Mouse (Mus musculus): ENCODE results near the gene Ufsp1. TPM values are rescaled to one million over a fixed set of nuclear protein-coding genes. Genes with fewer than 3 reads are reported as not detected.
A peak's percentile ranks its signal among the peaks of the same experiment; 100 is the strongest.

The Ufsp1 gene
- polyA plus RNA-seq, 1 experiment from 2014 or later: 7.6 TPM

- no peaks in the 10 kb centered on the region for H3K27me3 ChIP-seq (ENCODE audit: control insufficient read depth, insufficient read depth, low read length)
- WGBS: 13% methylated on average over 30 of the region's 30 CpGs
- peak within 1 kb of the TSS; percentile 81 for H3K9ac ChIP-seq (ENCODE audit: low read length)
- H3K4me3 ChIP-seq (ENCODE audit: low read depth, low read length): peak within 1 kb of the TSS; percentile 71
- no peaks in the 10 kb centered on the region for H3K9me3 ChIP-seq (ENCODE audit: control insufficient read depth, low read length)
- DNase-seq (ENCODE audit: low spot score) (peak; percentile 98), ATAC-seq (ENCODE audit: insufficient number of reproducible peaks, low FRiP score, low TSS enrichment, low read depth) (peak; percentile 93)
- H3K4me2 ChIP-seq (ENCODE audit: low read depth, severe bottlenecking): peak within 1 kb of the TSS; percentile 92
- peak within 1 kb of the TSS; percentile 90 for H3K27ac ChIP-seq (replicated peaks; ENCODE audit: low read depth, low read length)
- H3K4me1 ChIP-seq (ENCODE audit: control insufficient read depth, insufficient read depth, low read length): peaks cover 27% of the 10 kb centered on the region
- H3K36me3 ChIP-seq (ENCODE audit: control insufficient read depth, insufficient read depth, low read length): peaks cover 10% of the 10 kb centered on the region; the same call in 1 of the 2 replicates
Measured at GRCm38 (mm10) chr5:137314193-137315083, 20.0 kb downstream of the Ufsp1 start, which contains the start of gene Trip6. Trip6 (minus strand) TSS chr5:137314404.

GRCm38 (mm10) chr5:137315084-137315903, 20.9 kb downstream of the Ufsp1 start:
- Histone ChIP-seq H3K9me3 (ENCODE audit: control insufficient read depth, low read length) (no peaks in the 10 kb centered on the region), H3K4me3 (ENCODE audit: low read depth, low read length) (peak overlapping the region; percentile 71; the same call in 1 of the 2 replicates), H3K9ac (ENCODE audit: low read length) (peak overlapping the region; percentile 0; the same call in 1 of the 2 replicates), H3K27ac (replicated peaks; ENCODE audit: low read depth, low read length) (peak overlapping the region; percentile 90), H3K27me3 (ENCODE audit: control insufficient read depth, insufficient read depth, low read length) (no peaks in the 10 kb centered on the region), H3K4me1 (ENCODE audit: control insufficient read depth, insufficient read depth, low read length) (peaks cover 27% of the 10 kb centered on the region), H3K36me3 (ENCODE audit: control insufficient read depth, insufficient read depth, low read length) (peaks cover 4% of the 10 kb centered on the region; the same call in 1 of the 2 replicates), H3K4me2 (ENCODE audit: low read depth, severe bottlenecking) (peak overlapping the region; percentile 92)
- peak; percentile 58 for DNase-seq (ENCODE audit: low spot score)
- ATAC-seq (ENCODE audit: insufficient number of reproducible peaks, low FRiP score, low TSS enrichment, low read depth): no peak
- WGBS: 40% methylated on average over 30 of the region's 30 CpGs

- no peak overlapping the region for H3K4me3 ChIP-seq (ENCODE audit: low read depth, low read length)
- no peaks in the 10 kb centered on the region; the same call in 1 of the 2 replicates for H3K36me3 ChIP-seq (ENCODE audit: control insufficient read depth, insufficient read depth, low read length)
- H3K27me3 ChIP-seq (ENCODE audit: control insufficient read depth, insufficient read depth, low read length): no peaks in the 10 kb centered on the region
- no peaks in the 10 kb centered on the region for H3K9me3 ChIP-seq (ENCODE audit: control insufficient read depth, low read length)
- no peak for ATAC-seq (ENCODE audit: insufficient number of reproducible peaks, low FRiP score, low TSS enrichment, low read depth)
- DNase-seq (ENCODE audit: low spot score): no peak
- H3K9ac ChIP-seq (ENCODE audit: low read length): no peak overlapping the region
- no peak overlapping the region for H3K27ac ChIP-seq (replicated peaks; ENCODE audit: low read depth, low read length)
- WGBS: 85% methylated on average over 8 of the region's 8 CpGs
- H3K4me2 ChIP-seq (ENCODE audit: low read depth, severe bottlenecking): no peak overlapping the region
- H3K4me1 ChIP-seq (ENCODE audit: control insufficient read depth, insufficient read depth, low read length): peaks cover 24% of the 10 kb centered on the region
Measured at GRCm38 (mm10) chr5:137317361-137317760, 22.9 kb downstream of the Ufsp1 start.

- H3K36me3 ChIP-seq (ENCODE audit: control insufficient read depth, insufficient read depth, low read length): no peaks in the 10 kb centered on the region; the same call in 1 of the 2 replicates
- 92% methylated on average over 1 of the region's 1 CpGs for WGBS
Measured at GRCm38 (mm10) chr5:137318570-137318969, 24.1 kb downstream of the Ufsp1 start.

GRCm38 (mm10) chr5:137320996-137321395, 26.6 kb downstream of the Ufsp1 start:
- no peak overlapping the region for H3K4me3 ChIP-seq (ENCODE audit: low read depth, low read length)
- DNase-seq (ENCODE audit: low spot score): no peak
- no peak for ATAC-seq (ENCODE audit: insufficient number of reproducible peaks, low FRiP score, low TSS enrichment, low read depth)
- H3K36me3 ChIP-seq (ENCODE audit: control insufficient read depth, insufficient read depth, low read length): peaks cover 3% of the 10 kb centered on the region; the same call in 1 of the 2 replicates
- 96% methylated on average over 3 of the region's 3 CpGs for WGBS
- no peak overlapping the region for H3K9ac ChIP-seq (ENCODE audit: low read length)
- no peak overlapping the region for H3K27ac ChIP-seq (replicated peaks; ENCODE audit: low read depth, low read length)
- no peak overlapping the region for H3K4me2 ChIP-seq (ENCODE audit: low read depth, severe bottlenecking)
- H3K27me3 ChIP-seq (ENCODE audit: control insufficient read depth, insufficient read depth, low read length): no peaks in the 10 kb centered on the region
- no peaks in the 10 kb centered on the region for H3K9me3 ChIP-seq (ENCODE audit: control insufficient read depth, low read length)
- H3K4me1 ChIP-seq (ENCODE audit: control insufficient read depth, insufficient read depth, low read length): no peaks in the 10 kb centered on the region

More at GRCm38 (mm10) chr5:137318570-137318969, 24.1 kb downstream of the Ufsp1 start:
- Histone ChIP-seq H3K4me2 (ENCODE audit: low read depth, severe bottlenecking) (no peak overlapping the region), H3K4me3 (ENCODE audit: low read depth, low read length) (no peak overlapping the region), H3K27ac (replicated peaks; ENCODE audit: low read depth, low read length) (no peak overlapping the region), H3K9ac (ENCODE audit: low read length) (no peak overlapping the region), H3K4me1 (ENCODE audit: control insufficient read depth, insufficient read depth, low read length) (peaks cover 13% of the 10 kb centered on the region), H3K9me3 (ENCODE audit: control insufficient read depth, low read length) (no peaks in the 10 kb centered on the region), H3K27me3 (ENCODE audit: control insufficient read depth, insufficient read depth, low read length) (no peaks in the 10 kb centered on the region)
- ATAC-seq (ENCODE audit: insufficient number of reproducible peaks, low FRiP score, low TSS enrichment, low read depth) (no peak), DNase-seq (ENCODE audit: low spot score) (no peak)

DNA sequence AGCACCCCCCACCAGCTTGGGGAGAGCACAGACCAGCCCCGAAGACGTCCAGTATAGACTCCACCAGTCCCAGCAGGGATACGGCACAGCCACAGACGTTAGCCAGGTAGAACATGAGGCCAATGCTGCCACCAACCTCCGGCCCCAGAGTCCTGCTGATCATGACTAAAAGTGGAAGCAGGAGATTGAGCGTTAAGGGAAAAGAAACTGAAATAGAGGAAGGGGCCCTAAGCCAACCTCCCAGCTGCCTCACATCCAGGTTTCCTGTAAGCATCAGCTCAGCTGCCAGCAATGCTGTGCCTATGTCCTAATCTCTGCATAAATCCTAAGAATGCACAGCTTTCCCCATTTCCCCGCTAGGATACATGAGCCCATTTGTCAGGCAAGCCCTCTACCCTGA, 36.5 kb downstream of the Ufsp1 start:
- no peak for DNase-seq (ENCODE audit: low spot score)
- no peak overlapping the region for H3K27ac ChIP-seq (replicated peaks; ENCODE audit: low read depth, low read length)
- no peak overlapping the region for H3K9ac ChIP-seq (ENCODE audit: low read length)
- no peak overlapping the region for H3K4me3 ChIP-seq (ENCODE audit: low read depth, low read length)
- no peaks in the 10 kb centered on the region for H3K27me3 ChIP-seq (ENCODE audit: control insufficient read depth, insufficient read depth, low read length)
- H3K4me1 ChIP-seq (ENCODE audit: control insufficient read depth, insufficient read depth, low read length): peaks cover 3% of the 10 kb centered on the region
- H3K36me3 ChIP-seq (ENCODE audit: control insufficient read depth, insufficient read depth, low read length): 0 out of 2 replicates have a peak, but pooled peaks cover 2% of the 10 kb centered on the region
- H3K9me3 ChIP-seq (ENCODE audit: control insufficient read depth, low read length): no peaks in the 10 kb centered on the region
- no peak overlapping the region for H3K4me2 ChIP-seq (ENCODE audit: low read depth, severe bottlenecking)
- 89% methylated on average over 7 of the region's 7 CpGs for WGBS
- ATAC-seq (ENCODE audit: insufficient number of reproducible peaks, low FRiP score, low TSS enrichment, low read depth): no peak

- 15% methylated on average over 15 of the region's 15 CpGs for WGBS
- peak overlapping the region; percentile 66 for H3K4me2 ChIP-seq (ENCODE audit: low read depth, severe bottlenecking)
- H3K36me3 ChIP-seq (ENCODE audit: control insufficient read depth, insufficient read depth, low read length): no peaks in the 10 kb centered on the region
- ATAC-seq (ENCODE audit: insufficient number of reproducible peaks, low FRiP score, low TSS enrichment, low read depth) (peak; percentile 33; the same call in 1 of the 2 replicates), DNase-seq (ENCODE audit: low spot score) (no peak)
- H3K27ac ChIP-seq (replicated peaks; ENCODE audit: low read depth, low read length): no peak overlapping the region
- H3K27me3 ChIP-seq (ENCODE audit: control insufficient read depth, insufficient read depth, low read length): no peaks in the 10 kb centered on the region
- H3K9me3 ChIP-seq (ENCODE audit: control insufficient read depth, low read length): no peaks in the 10 kb centered on the region
- peak overlapping the region; percentile 70 for H3K9ac ChIP-seq (ENCODE audit: low read length)
- peaks cover 3% of the 10 kb centered on the region for H3K4me1 ChIP-seq (ENCODE audit: control insufficient read depth, insufficient read depth, low read length)
- peak overlapping the region; percentile 61 for H3K4me3 ChIP-seq (ENCODE audit: low read depth, low read length)
Measured at GRCm38 (mm10) chr5:137332857-137333511, 38.6 kb downstream of the Ufsp1 start.

Data from limb, embryonic 11.5 days (tissue).